Mouse (Mus musculus): ENCODE results near the gene Cyren. TPM values are rescaled to one million over a fixed set of nuclear protein-coding genes. Genes with fewer than 3 reads are reported as not detected.

Cyren gene
- total RNA-seq (2014; rRNA removed), result 3.6 and 4.3 TPM in 2 replicates
- 4.9 and 5.2 TPM in 2 replicates for polyA plus RNA-seq (2015; fragmentation: Nextera tagmentation; extraction: Ambion mirVana)

- Histone ChIP-seq H3K27ac (peak within 1 kb of the TSS; percentile 92), H3K4me2 (ENCODE audit: low read depth, low read length) (peak within 1 kb of the TSS; percentile 61), H3K9me3 (ENCODE audit: low read length) (no peaks in the 10 kb centered on the region), H3K36me3 (ENCODE audit: insufficient read depth, low read length) (peaks cover 8% of the 10 kb centered on the region), H3K4me3 (ENCODE audit: low read length) (peak within 1 kb of the TSS; percentile 67), H3K27me3 (ENCODE audit: insufficient read depth, low read length) (no peaks in the 10 kb centered on the region), H3K4me1 (ENCODE audit: insufficient read depth, low read length) (peaks cover 11% of the 10 kb centered on the region), H3K9ac (replicated peaks; ENCODE audit: low read length) (peak within 1 kb of the TSS; percentile 73)
- peak; percentile 68 for TF ChIP-seq CTCF (IDR thresholded peaks at IDR 0.05; ENCODE audit: low read depth)
- DNase-seq (ENCODE audit: low spot score) (peak; percentile 96), ATAC-seq (peak; percentile 96)
- WGBS, result under 1% methylated on average over 56 of the region's 56 CpGs
Measured at GRCm38 (mm10) chr6:34877509-34878321, at the start of gene Cyren. Gene Cyren, minus strand, starts transcription at chr6:34878060.

- no peak overlapping the region for H3K4me3 ChIP-seq (ENCODE audit: low read length)
- no peak for TF ChIP-seq CTCF (IDR thresholded peaks at IDR 0.05; ENCODE audit: low read depth)
- no peak for ATAC-seq
Measured at GRCm38 (mm10) chr6:34927594-34927993, 49.7 kb upstream of the Cyren start.

GRCm38 (mm10) chr6:34927156-34927555 lies 49.3 kb upstream of the Cyren start:
- Histone ChIP-seq H3K9ac (replicated peaks; ENCODE audit: low read length) (no peak overlapping the region), H3K4me1 (ENCODE audit: insufficient read depth, low read length) (no peaks in the 10 kb centered on the region), H3K4me2 (ENCODE audit: low read depth, low read length) (no peak overlapping the region), H3K27me3 (ENCODE audit: insufficient read depth, low read length) (no peaks in the 10 kb centered on the region), H3K36me3 (ENCODE audit: insufficient read depth, low read length) (no peaks in the 10 kb centered on the region), H3K9me3 (ENCODE audit: low read length) (no peaks in the 10 kb centered on the region), H3K27ac (no peak overlapping the region), H3K4me3 (ENCODE audit: low read length) (no peak overlapping the region)
- 43% methylated on average over 4 of the region's 4 CpGs for WGBS
- peak; percentile 81 for TF ChIP-seq CTCF (IDR thresholded peaks at IDR 0.05; ENCODE audit: low read depth)
- DNase-seq (ENCODE audit: low spot score) (peak; percentile 66), ATAC-seq (peak; percentile 59; the same call in 1 of the 2 replicates)

More at GRCm38 (mm10) chr6:34927594-34927993, 49.7 kb upstream of the Cyren start:
- 93% methylated on average over 8 of the region's 8 CpGs for WGBS
- H3K9me3 ChIP-seq (ENCODE audit: low read length), result no peaks in the 10 kb centered on the region
- no peak overlapping the region for H3K4me2 ChIP-seq (ENCODE audit: low read depth, low read length)
- no peak overlapping the region for H3K9ac ChIP-seq (replicated peaks; ENCODE audit: low read length)
- H3K27me3 ChIP-seq (ENCODE audit: insufficient read depth, low read length), result no peaks in the 10 kb centered on the region
- H3K4me1 ChIP-seq (ENCODE audit: insufficient read depth, low read length), result no peaks in the 10 kb centered on the region
- no peak for DNase-seq (ENCODE audit: low spot score)
- H3K27ac ChIP-seq, result no peak overlapping the region
- H3K36me3 ChIP-seq (ENCODE audit: insufficient read depth, low read length), result no peaks in the 10 kb centered on the region

- Histone ChIP-seq H3K36me3 (ENCODE audit: insufficient read depth, low read length) (no peaks in the 10 kb centered on the region), H3K4me2 (ENCODE audit: low read depth, low read length) (no peak overlapping the region), H3K4me3 (ENCODE audit: low read length) (no peak overlapping the region), H3K9me3 (ENCODE audit: low read length) (no peaks in the 10 kb centered on the region), H3K27me3 (ENCODE audit: insufficient read depth, low read length) (no peaks in the 10 kb centered on the region), H3K9ac (replicated peaks; ENCODE audit: low read length) (no peak overlapping the region), H3K27ac (no peak overlapping the region), H3K4me1 (ENCODE audit: insufficient read depth, low read length) (no peaks in the 10 kb centered on the region)
- peak; percentile 45; the same call in 1 of the 2 replicates for ATAC-seq
- DNase-seq (ENCODE audit: low spot score), result peak; percentile 48
- peak; percentile 74 for TF ChIP-seq CTCF (IDR thresholded peaks at IDR 0.05; ENCODE audit: low read depth)
- WGBS, result 68% methylated on average over 14 of the region's 14 CpGs
Measured at GRCm38 (mm10) chr6:34921941-34922340, 44.1 kb upstream of the Cyren start.

- 93% methylated on average over 12 of the region's 12 CpGs for WGBS
- no peak for ATAC-seq
Measured at GRCm38 (mm10) chr6:34920631-34921030, 42.8 kb upstream of the Cyren start.

GRCm38 (mm10) chr6:34919956-34920355 lies 42.1 kb upstream of the Cyren start, which contains the start of gene Stra8:
Gene Stra8, plus strand, starts transcription at chr6:34920163.
- no peak for ATAC-seq
- Histone ChIP-seq H3K27ac (no peak within 1 kb of the TSS), H3K36me3 (ENCODE audit: insufficient read depth, low read length) (no peaks in the 10 kb centered on the region), H3K4me3 (ENCODE audit: low read length) (no peak within 1 kb of the TSS), H3K9ac (replicated peaks; ENCODE audit: low read length) (no peak within 1 kb of the TSS), H3K9me3 (ENCODE audit: low read length) (no peaks in the 10 kb centered on the region), H3K4me2 (ENCODE audit: low read depth, low read length) (no peak within 1 kb of the TSS), H3K27me3 (ENCODE audit: insufficient read depth, low read length) (no peaks in the 10 kb centered on the region), H3K4me1 (ENCODE audit: insufficient read depth, low read length) (no peaks in the 10 kb centered on the region)
- WGBS, result 44% methylated on average over 10 of the region's 10 CpGs
- DNase-seq (ENCODE audit: low spot score), result no peak
- no peak for TF ChIP-seq CTCF (IDR thresholded peaks at IDR 0.05; ENCODE audit: low read depth)

More at GRCm38 (mm10) chr6:34920631-34921030, 42.8 kb upstream of the Cyren start:
- Histone ChIP-seq H3K4me2 (ENCODE audit: low read depth, low read length) (no peak overlapping the region), H3K4me1 (ENCODE audit: insufficient read depth, low read length) (no peaks in the 10 kb centered on the region), H3K4me3 (ENCODE audit: low read length) (no peak overlapping the region), H3K9me3 (ENCODE audit: low read length) (no peaks in the 10 kb centered on the region), H3K36me3 (ENCODE audit: insufficient read depth, low read length) (no peaks in the 10 kb centered on the region), H3K27me3 (ENCODE audit: insufficient read depth, low read length) (no peaks in the 10 kb centered on the region), H3K9ac (replicated peaks; ENCODE audit: low read length) (no peak overlapping the region), H3K27ac (no peak overlapping the region)
- no peak for TF ChIP-seq CTCF (IDR thresholded peaks at IDR 0.05; ENCODE audit: low read depth)
- no peak for DNase-seq (ENCODE audit: low spot score)

GRCm38 (mm10) chr6:34919146-34919545 lies 41.3 kb upstream of the Cyren start:
- 85% methylated on average over 7 of the region's 7 CpGs for WGBS
- H3K9me3 ChIP-seq (ENCODE audit: low read length), result no peaks in the 10 kb centered on the region
- H3K36me3 ChIP-seq (ENCODE audit: insufficient read depth, low read length), result no peaks in the 10 kb centered on the region
- no peak overlapping the region for H3K27ac ChIP-seq
- no peak overlapping the region for H3K4me2 ChIP-seq (ENCODE audit: low read depth, low read length)
- H3K4me3 ChIP-seq (ENCODE audit: low read length), result no peak overlapping the region
- TF ChIP-seq CTCF (IDR thresholded peaks at IDR 0.05; ENCODE audit: low read depth), result no peak
- DNase-seq (ENCODE audit: low spot score) (no peak), ATAC-seq (no peak)
- H3K27me3 ChIP-seq (ENCODE audit: insufficient read depth, low read length), result no peaks in the 10 kb centered on the region
- H3K4me1 ChIP-seq (ENCODE audit: insufficient read depth, low read length), result no peaks in the 10 kb centered on the region
- no peak overlapping the region for H3K9ac ChIP-seq (replicated peaks; ENCODE audit: low read length)
